Mouse (Mus musculus) hindbrain, embryonic 14.5 days (tissue): Measurements from ENCODE around the gene Pus7l. TPM values are rescaled to one million over a fixed set of nuclear protein-coding genes. Genes with fewer than 3 reads are reported as not detected.
"Not testable (repeated sequence)": the region's sequence is repeated elsewhere in the genome, so short reads cannot be mapped to it uniquely, and the experiment has no call there.

ENCODE experiments used
- ATAC-seq: fragments of 200-750 bp; cut with Nextera tagmentation; 2 replicates; pipeline ENCODE4 v1.8.0; 2017; ENCODE audit warnings: moderate number of reproducible peaks, mild to moderate bottlenecking, moderate TSS enrichment, moderate library complexity; ENCODE audit not compliant: low FRiP score
- DNase-seq: peaks from one replicate; pipeline ENCODE4 v3.0.0-alpha.2; 2015; ENCODE audit warnings: low spot score
- H3K27ac ChIP-seq: fragments of 300-500 bp; sonication (generic); 2 replicates; pipeline ENCODE4 v1.5.1; 2014; ENCODE audit warnings: mild to moderate bottlenecking, moderate library complexity
- H3K27me3 ChIP-seq: fragments of 300-500 bp; sonication (generic); 2 replicates; pipeline ENCODE4 v1.6.1; 2014; ENCODE audit warnings: mild to moderate bottlenecking, low read length, mixed read lengths; ENCODE audit not compliant: control insufficient read depth, insufficient read depth
- H3K36me3 ChIP-seq: fragments of 300-500 bp; sonication (generic); replicated peaks from 2 replicates; pipeline ENCODE4 v1.6.1; 2014; ENCODE audit not compliant: control insufficient read depth, insufficient read depth
- H3K4me1 ChIP-seq: fragments of 300-500 bp; sonication (generic); replicated peaks from 2 replicates; pipeline ENCODE4 v1.6.1; 2014; ENCODE audit warnings: antibody characterized with exemption, low read length, mixed read lengths; ENCODE audit not compliant: control insufficient read depth, insufficient read depth
- H3K4me2 ChIP-seq: fragments of 300-500 bp; sonication (generic); replicated peaks from 2 replicates; pipeline ENCODE4 v1.6.1; 2014; ENCODE audit warnings: mild to moderate bottlenecking, moderate library complexity
- H3K4me3 ChIP-seq: fragments of 300-500 bp; sonication (generic); replicated peaks from 2 replicates; pipeline ENCODE4 v1.5.1; 2014; ENCODE audit warnings: mild to moderate bottlenecking, low read length
- H3K9ac ChIP-seq: fragments of 300-500 bp; sonication (generic); 2 replicates; pipeline ENCODE4 v1.6.1; 2014
- H3K9me3 ChIP-seq: fragments of 300-500 bp; sonication (generic); 2 replicates; pipeline ENCODE4 v1.6.1; 2016; ENCODE audit warnings: low read length; ENCODE audit not compliant: control insufficient read depth
- WGBS: fragments of 180-500 bp; shearing (Covaris S2); extraction: QIAGEN DNeasy Blood & Tissue Kit; methylation state at CpG from one replicate; pipeline ENCODE4 v1.1.7; 2014; 5-methylcytosine and 5-hydroxymethylcytosine counted together
- polyA plus RNA-seq: library from polyadenylated mRNA; unstranded; fragments of >200 nt; fragmentation: Nextera tagmentation; extraction: Ambion mirVana; gene quantifications from 2 replicates; pipeline ENCODE4 v1.2.1, GENCODE M21; 2014

The Pus7l gene
- polyA plus RNA-seq, 1 experiment from 2014 or later: 6.5 TPM

DNA sequence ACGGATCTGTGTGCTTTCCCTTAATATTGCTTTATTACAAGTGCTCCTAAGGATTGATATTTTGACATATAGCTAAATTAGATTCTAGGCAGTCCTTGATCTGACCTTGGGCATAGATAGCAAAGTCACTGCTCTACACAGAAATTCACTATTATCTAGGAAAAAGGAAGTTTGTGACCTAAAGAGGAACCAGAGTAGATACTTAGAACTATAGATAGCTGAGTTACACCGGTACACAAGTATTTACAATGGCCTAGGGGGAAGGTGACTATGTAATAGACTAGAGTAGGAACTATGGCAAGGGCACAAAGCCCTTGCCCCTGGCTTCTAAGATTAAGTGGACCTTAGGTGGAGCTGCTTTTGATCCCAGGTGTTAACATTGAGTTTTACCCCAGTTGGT lies 55.3 kb downstream of the Pus7l start:
- H3K9me3 ChIP-seq, H3K36me3 ChIP-seq, H3K27ac ChIP-seq, H3K4me3 ChIP-seq, H3K9ac ChIP-seq, ATAC-seq, H3K4me1 ChIP-seq, H3K4me2 ChIP-seq, DNase-seq, H3K27me3 ChIP-seq: not testable (repeated sequence)
- 95% methylated on average over 2 of the region's 2 CpGs for WGBS

- WGBS: 83% methylated on average over 2 of the region's 2 CpGs
- ATAC-seq: no peak
- H3K9me3 ChIP-seq: no peaks in the 10 kb centered on the region
- no peaks in the 10 kb centered on the region for H3K36me3 ChIP-seq
- no peak overlapping the region for H3K4me3 ChIP-seq
- H3K27ac ChIP-seq: no peak overlapping the region
- DNase-seq: no peak
- no peaks in the 10 kb centered on the region for H3K27me3 ChIP-seq
- peaks cover 13% of the 10 kb centered on the region; the same call in 1 of the 2 replicates for H3K4me1 ChIP-seq
- no peak overlapping the region for H3K4me2 ChIP-seq
- H3K9ac ChIP-seq: no peak overlapping the region
These were observed 60.8 kb downstream of the Pus7l start for GRCm38 (mm10) chr15:94482555-94482954.

DNA sequence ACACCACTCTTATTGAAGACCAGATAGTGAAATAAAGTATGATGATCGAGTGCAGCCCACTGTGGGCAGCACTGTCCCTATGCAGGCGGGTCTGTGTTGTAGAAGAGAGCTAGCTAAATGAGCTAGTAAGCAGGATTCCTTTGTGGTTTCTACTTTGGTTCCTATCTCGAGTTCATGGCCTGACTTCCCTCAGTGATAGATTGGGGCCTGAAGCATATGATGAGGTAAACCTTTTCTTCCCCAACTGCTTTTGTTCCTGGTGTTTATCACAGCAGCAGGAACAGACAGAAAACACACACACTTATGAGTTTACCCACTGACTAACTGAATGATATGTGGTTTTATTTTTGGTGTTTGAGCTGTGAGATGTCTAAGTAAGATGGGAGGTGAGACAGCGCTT lies 62.6 kb downstream of the Pus7l start:
- Histone ChIP-seq H3K27me3 (no peaks in the 10 kb centered on the region), H3K36me3 (no peaks in the 10 kb centered on the region), H3K4me2 (no peak overlapping the region), H3K27ac (no peak overlapping the region), H3K9ac (no peak overlapping the region), H3K9me3 (no peaks in the 10 kb centered on the region), H3K4me1 (peaks cover 13% of the 10 kb centered on the region; the same call in 1 of the 2 replicates), H3K4me3 (no peak overlapping the region)
- 92% methylated on average over 4 of the region's 4 CpGs for WGBS
- no peak for ATAC-seq
- DNase-seq: no peak

GRCm38 (mm10) chr15:94480248-94480647 lies 63.1 kb downstream of the Pus7l start:
- 84% methylated on average over 5 of the region's 5 CpGs for WGBS
- ATAC-seq: no peak
- peaks cover 13% of the 10 kb centered on the region; the same call in 1 of the 2 replicates for H3K4me1 ChIP-seq
- no peak overlapping the region for H3K4me3 ChIP-seq
- no peak overlapping the region for H3K27ac ChIP-seq
- no peak for DNase-seq
- no peaks in the 10 kb centered on the region for H3K36me3 ChIP-seq
- no peak overlapping the region for H3K4me2 ChIP-seq
- no peaks in the 10 kb centered on the region for H3K27me3 ChIP-seq
- H3K9ac ChIP-seq: no peak overlapping the region
- no peaks in the 10 kb centered on the region for H3K9me3 ChIP-seq

- Histone ChIP-seq H3K27ac (no peak overlapping the region; the same call in 1 of the 2 replicates), H3K27me3 (no peaks in the 10 kb centered on the region), H3K9ac (no peak overlapping the region), H3K4me2 (no peak overlapping the region), H3K4me1 (peaks cover 13% of the 10 kb centered on the region; the same call in 1 of the 2 replicates), H3K9me3 (no peaks in the 10 kb centered on the region), H3K4me3 (no peak overlapping the region), H3K36me3 (no peaks in the 10 kb centered on the region)
- no peak for ATAC-seq
- WGBS: 59% methylated on average over 3 of the region's 3 CpGs
- DNase-seq: peak; percentile 49
These were observed 63.7 kb downstream of the Pus7l start for GRCm38 (mm10) chr15:94479513-94480136.

- Histone ChIP-seq H3K4me2 (no peak overlapping the region), H3K4me3 (no peak overlapping the region), H3K4me1 (peaks cover 13% of the 10 kb centered on the region; the same call in 1 of the 2 replicates), H3K9ac (no peak overlapping the region), H3K27ac (0 out of 2 replicates have a peak overlapping the region, but pooled peaks have one; percentile 9), H3K27me3 (no peaks in the 10 kb centered on the region), H3K9me3 (no peaks in the 10 kb centered on the region), H3K36me3 (no peaks in the 10 kb centered on the region)
- 36% methylated on average over 13 of the region's 13 CpGs for WGBS
- no peak for DNase-seq
- ATAC-seq: no peak
These were observed 64.6 kb downstream of the Pus7l start for GRCm38 (mm10) chr15:94478706-94479105.

DNA sequence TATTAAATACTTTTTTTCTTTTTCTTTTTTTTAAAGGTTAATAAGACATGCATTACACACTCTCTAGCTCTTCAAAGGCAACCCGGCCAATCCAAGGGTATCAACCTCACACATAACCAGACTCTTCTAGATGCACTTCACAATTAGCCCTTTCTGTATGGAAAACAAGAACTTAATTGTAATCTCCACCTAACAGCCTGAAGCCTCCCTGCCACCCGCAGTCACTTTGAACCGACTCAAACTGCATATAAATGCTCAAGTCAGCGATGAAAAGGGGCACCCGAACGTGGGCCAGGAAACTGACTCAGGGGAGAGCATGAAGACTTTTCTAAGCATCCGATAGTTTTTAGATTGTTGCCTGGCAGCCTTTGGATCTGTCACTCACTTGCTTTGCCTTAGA lies 66.1 kb downstream of the Pus7l start:
- no peak overlapping the region for H3K27ac ChIP-seq
- peaks cover 13% of the 10 kb centered on the region; the same call in 1 of the 2 replicates for H3K4me1 ChIP-seq
- no peak overlapping the region for H3K9ac ChIP-seq
- no peaks in the 10 kb centered on the region for H3K27me3 ChIP-seq
- H3K9me3 ChIP-seq: no peaks in the 10 kb centered on the region
- ATAC-seq (no peak), DNase-seq (no peak)
- WGBS: 16% methylated on average over 7 of the region's 7 CpGs
- H3K4me2 ChIP-seq: no peak overlapping the region
- H3K4me3 ChIP-seq: no peak overlapping the region
- H3K36me3 ChIP-seq: no peaks in the 10 kb centered on the region

DNA sequence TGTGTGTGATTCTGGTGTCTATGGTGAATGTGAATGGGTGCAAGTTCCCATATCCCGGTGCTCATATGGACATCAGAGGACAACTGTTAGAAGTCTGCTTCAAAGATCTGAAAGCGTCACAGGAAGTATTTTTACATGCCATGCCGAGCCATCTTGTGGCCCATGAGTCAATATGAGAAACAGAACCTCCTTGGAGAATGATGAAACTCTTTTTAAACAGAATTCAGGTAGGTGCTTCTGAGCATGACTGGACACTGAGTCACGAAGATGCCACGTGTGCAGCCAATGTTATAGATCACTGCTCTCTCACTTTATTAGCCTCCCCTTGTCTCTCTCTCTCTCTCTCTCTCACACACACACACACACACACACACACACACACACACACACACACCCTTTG lies 67.4 kb downstream of the Pus7l start:
- no peak overlapping the region for H3K9ac ChIP-seq
- no peaks in the 10 kb centered on the region for H3K9me3 ChIP-seq
- peaks cover 13% of the 10 kb centered on the region; the same call in 1 of the 2 replicates for H3K4me1 ChIP-seq
- no peak overlapping the region for H3K27ac ChIP-seq
- 86% methylated on average over 5 of the region's 5 CpGs for WGBS
- no peak overlapping the region for H3K4me2 ChIP-seq
- H3K36me3 ChIP-seq: no peaks in the 10 kb centered on the region
- no peak for ATAC-seq
- H3K27me3 ChIP-seq: no peaks in the 10 kb centered on the region
- no peak for DNase-seq
- H3K4me3 ChIP-seq: no peak overlapping the region
